Mouse (Mus musculus): ENCODE measurements around the gene Runx1. TPM values are rescaled to one million over a fixed set of nuclear protein-coding genes. Genes with fewer than 3 reads are reported as not detected.

The Runx1 gene
- polyA plus RNA-seq, 1 experiment, result 2.4 TPM

DNA sequence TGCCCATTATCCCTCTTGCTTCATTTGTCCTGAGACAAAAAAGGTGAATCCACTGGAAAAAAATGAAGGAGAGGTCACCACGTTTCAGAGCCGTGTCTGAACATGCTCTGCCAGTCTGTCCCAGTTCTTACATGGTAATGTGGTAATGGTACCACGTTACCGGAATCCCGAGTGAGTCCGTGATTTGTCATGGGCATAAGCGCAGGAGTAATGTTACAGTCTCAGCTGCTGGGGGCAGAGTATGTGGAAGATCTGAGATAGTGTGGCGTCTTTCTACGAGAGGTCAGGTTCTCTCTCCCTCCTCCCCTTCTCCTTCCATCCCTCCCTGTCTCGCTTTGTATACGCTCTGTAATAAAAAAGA, 216.3 kb downstream of the Runx1 start:
- Histone ChIP-seq H3K9ac (ENCODE audit: low read depth, poor library complexity, severe bottlenecking) (no peak overlapping the region), H3K9me3 (replicated peaks; ENCODE audit: control insufficient read depth, insufficient read depth, low read length, poor library complexity, severe bottlenecking) (no peaks in the 10 kb centered on the region), H3K27ac (ENCODE audit: insufficient read depth, low read length) (no peak overlapping the region), H3K27me3 (ENCODE audit: control insufficient read depth, insufficient read depth, low read length, poor library complexity, severe bottlenecking) (no peaks in the 10 kb centered on the region), H3K4me3 (ENCODE audit: low read depth, low read length) (no peak overlapping the region), H3K4me1 (ENCODE audit: control insufficient read depth, insufficient read depth, low read length) (no peaks in the 10 kb centered on the region), H3K36me3 (ENCODE audit: control insufficient read depth, insufficient read depth, low read length, poor library complexity, severe bottlenecking) (no peaks in the 10 kb centered on the region)
- TF ChIP-seq EP300 (IDR thresholded peaks at IDR 0.05; ENCODE audit: insufficient read depth, low read depth, low read length) (no peak), POLR2A (IDR thresholded peaks at IDR 0.05; ENCODE audit: insufficient read depth, low read length) (no peak), CTCF (IDR thresholded peaks at IDR 0.05; ENCODE audit: low read depth, low read length) (no peak)

DNA sequence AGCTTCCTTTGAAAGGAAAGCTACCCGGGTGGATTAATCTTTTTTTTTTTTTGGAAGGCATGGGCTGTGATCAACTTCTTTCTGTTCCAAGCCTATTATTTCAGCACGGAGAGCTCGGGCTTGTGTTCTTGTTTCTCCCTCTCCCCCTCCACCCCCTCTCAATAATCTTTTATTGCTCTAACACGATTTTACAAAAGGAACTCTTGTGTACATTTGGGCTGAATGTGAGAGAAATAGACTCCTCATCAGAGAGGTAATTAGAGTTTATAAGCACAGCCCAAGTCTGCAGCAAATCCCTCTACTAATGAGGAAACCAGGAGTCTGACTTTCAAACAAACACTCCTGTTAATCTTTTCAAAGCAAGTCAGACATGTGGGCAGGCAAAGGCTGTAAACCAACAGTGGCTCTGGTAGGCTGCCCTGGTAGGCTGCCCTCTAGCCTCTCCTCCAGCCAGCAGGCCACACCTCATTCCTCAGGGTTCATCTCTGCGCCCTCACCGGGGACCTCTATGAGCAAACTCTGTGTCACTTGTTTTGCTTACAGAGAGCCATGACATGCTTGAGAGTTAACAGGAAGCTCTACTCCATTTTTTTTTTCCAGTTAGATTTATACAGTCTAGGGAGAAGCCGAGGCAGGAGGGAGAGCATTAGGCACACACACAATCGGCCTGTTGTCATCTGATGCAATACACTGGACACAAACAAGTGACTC, 216.8 kb downstream of the Runx1 start:
- Histone ChIP-seq H3K36me3 (ENCODE audit: control insufficient read depth, insufficient read depth, low read length, poor library complexity, severe bottlenecking) (no peaks in the 10 kb centered on the region), H3K4me1 (ENCODE audit: control insufficient read depth, insufficient read depth, low read length) (no peaks in the 10 kb centered on the region), H3K27me3 (ENCODE audit: control insufficient read depth, insufficient read depth, low read length, poor library complexity, severe bottlenecking) (no peaks in the 10 kb centered on the region), H3K4me3 (ENCODE audit: low read depth, low read length) (no peak overlapping the region), H3K9ac (ENCODE audit: low read depth, poor library complexity, severe bottlenecking) (no peak overlapping the region), H3K27ac (ENCODE audit: insufficient read depth, low read length) (no peak overlapping the region), H3K9me3 (replicated peaks; ENCODE audit: control insufficient read depth, insufficient read depth, low read length, poor library complexity, severe bottlenecking) (no peaks in the 10 kb centered on the region)
- no peak for TF ChIP-seq CTCF (IDR thresholded peaks at IDR 0.05; ENCODE audit: low read depth, low read length)
- no peak for TF ChIP-seq POLR2A (IDR thresholded peaks at IDR 0.05; ENCODE audit: insufficient read depth, low read length)
- no peak for TF ChIP-seq EP300 (IDR thresholded peaks at IDR 0.05; ENCODE audit: insufficient read depth, low read depth, low read length)

DNA sequence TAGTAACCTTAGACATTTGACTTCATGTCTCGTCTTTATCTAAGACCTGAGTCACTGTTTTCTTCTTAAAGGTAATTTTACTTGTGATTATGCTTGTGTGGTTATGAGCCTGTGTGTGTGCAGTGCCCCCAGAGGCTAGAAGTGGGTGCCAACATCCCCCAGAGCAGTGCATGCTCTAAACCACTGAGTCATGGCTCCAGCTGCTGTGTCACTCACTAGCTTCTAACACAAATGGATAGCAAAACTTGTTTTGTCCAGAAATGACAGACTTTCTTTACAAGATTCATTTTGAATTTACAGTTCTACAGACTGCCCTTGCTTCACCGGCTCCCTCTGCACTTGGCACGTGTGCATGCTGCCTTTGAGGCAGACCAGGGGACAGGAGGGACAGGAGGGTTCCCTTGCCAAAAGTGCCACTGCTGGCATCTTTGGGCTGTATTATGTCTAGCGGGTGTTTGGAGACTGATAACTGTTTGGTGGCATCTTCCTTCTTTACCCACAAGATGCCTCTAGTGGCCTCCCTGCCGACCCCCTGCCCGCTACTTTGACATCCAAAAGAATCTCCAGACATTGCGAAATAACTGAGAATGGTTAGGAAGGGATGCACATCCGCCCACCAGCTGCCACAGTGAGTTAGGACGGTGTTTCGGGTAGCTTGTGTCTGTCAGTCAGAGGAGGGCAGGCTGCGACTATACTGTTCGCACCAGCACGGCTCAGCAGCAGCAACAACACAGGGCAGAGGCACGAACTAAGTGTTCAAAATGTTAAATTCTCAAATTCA, 217.6 kb downstream of the Runx1 start:
- no peak for TF ChIP-seq POLR2A (IDR thresholded peaks at IDR 0.05; ENCODE audit: insufficient read depth, low read length)
- TF ChIP-seq EP300 (IDR thresholded peaks at IDR 0.05; ENCODE audit: insufficient read depth, low read depth, low read length), result no peak
- TF ChIP-seq CTCF (IDR thresholded peaks at IDR 0.05; ENCODE audit: low read depth, low read length), result no peak
- Histone ChIP-seq H3K36me3 (ENCODE audit: control insufficient read depth, insufficient read depth, low read length, poor library complexity, severe bottlenecking) (no peaks in the 10 kb centered on the region), H3K4me3 (ENCODE audit: low read depth, low read length) (no peak overlapping the region), H3K9me3 (replicated peaks; ENCODE audit: control insufficient read depth, insufficient read depth, low read length, poor library complexity, severe bottlenecking) (no peaks in the 10 kb centered on the region), H3K4me1 (ENCODE audit: control insufficient read depth, insufficient read depth, low read length) (no peaks in the 10 kb centered on the region), H3K27me3 (ENCODE audit: control insufficient read depth, insufficient read depth, low read length, poor library complexity, severe bottlenecking) (no peaks in the 10 kb centered on the region), H3K27ac (ENCODE audit: insufficient read depth, low read length) (no peak overlapping the region), H3K9ac (ENCODE audit: low read depth, poor library complexity, severe bottlenecking) (no peak overlapping the region)

DNA sequence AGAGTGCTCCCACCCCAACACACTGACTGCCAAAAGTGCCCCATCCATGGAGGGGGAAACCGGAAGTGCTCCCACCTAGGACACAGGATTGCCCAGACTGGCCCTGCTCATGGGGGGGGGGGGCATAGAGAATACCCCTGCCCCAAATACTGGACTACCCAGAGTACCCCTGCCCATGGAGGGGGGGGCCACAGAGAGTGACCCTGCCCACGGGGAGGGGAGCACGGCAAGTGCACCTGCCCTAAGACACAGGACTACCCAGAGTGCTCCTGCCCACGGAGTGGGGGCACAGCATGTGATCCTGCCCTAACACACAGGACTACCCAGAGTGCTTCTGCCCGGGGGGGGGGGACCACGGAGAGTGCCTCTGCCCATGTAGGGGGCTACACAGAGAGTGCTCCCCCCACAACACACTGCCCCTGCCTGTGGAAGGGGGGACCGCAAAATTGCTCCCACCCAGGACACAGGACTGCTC, 219.4 kb downstream of the Runx1 start:
- Histone ChIP-seq H3K9ac (ENCODE audit: low read depth, poor library complexity, severe bottlenecking) (no peak overlapping the region), H3K27me3 (ENCODE audit: control insufficient read depth, insufficient read depth, low read length, poor library complexity, severe bottlenecking) (no peaks in the 10 kb centered on the region), H3K9me3 (replicated peaks; ENCODE audit: control insufficient read depth, insufficient read depth, low read length, poor library complexity, severe bottlenecking) (no peaks in the 10 kb centered on the region), H3K27ac (ENCODE audit: insufficient read depth, low read length) (no peak overlapping the region), H3K4me1 (ENCODE audit: control insufficient read depth, insufficient read depth, low read length) (no peaks in the 10 kb centered on the region), H3K36me3 (ENCODE audit: control insufficient read depth, insufficient read depth, low read length, poor library complexity, severe bottlenecking) (no peaks in the 10 kb centered on the region), H3K4me3 (ENCODE audit: low read depth, low read length) (no peak overlapping the region; the same call in 1 of the 2 replicates)
- no peak for TF ChIP-seq POLR2A (IDR thresholded peaks at IDR 0.05; ENCODE audit: insufficient read depth, low read length)
- no peak for TF ChIP-seq CTCF (IDR thresholded peaks at IDR 0.05; ENCODE audit: low read depth, low read length)
- no peak for TF ChIP-seq EP300 (IDR thresholded peaks at IDR 0.05; ENCODE audit: insufficient read depth, low read depth, low read length)

DNA sequence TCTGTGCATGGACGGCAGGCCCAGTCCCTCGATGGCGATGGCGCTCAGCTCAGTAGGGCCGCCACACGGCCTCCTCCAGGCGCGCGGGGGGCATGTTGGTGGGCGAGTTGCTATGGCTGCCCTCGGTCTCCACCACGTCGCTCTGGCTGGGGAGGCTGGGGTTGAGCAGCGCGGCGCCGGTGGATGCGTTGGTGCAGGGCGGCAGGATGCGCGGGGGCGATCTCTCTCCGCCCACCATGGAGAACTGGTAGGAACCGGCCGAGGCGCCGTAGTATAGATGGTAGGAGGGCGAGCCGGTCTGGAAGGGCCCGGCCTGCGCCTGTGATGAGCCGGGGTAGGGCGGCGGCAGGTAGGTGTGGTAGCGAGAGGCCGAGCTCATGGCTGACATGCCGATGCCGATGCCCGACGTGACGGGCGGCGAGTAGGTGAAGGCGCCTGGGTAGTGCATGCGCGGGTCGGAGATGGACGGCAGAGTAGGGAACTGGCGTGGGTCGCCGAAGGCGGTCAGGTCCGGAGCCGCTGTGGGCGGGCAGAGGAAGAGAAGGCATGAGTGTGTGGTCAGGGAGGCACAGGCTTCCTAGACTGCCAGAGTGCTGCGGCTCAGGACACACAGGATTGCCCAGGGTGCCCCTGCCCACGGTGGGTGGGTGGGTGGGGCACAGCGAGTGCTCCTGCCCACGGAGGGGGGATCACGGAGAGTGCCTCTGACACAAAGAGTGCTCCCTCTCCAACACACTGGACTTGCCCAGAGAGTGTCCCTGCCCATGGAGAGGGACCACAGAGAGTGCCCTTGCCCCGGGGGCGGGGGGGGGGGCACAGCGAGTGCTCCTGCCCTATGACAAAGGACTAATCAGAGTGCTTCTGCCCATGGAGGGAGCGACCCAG, 220.1 kb downstream of the Runx1 start:
- no peak overlapping the region for H3K27ac ChIP-seq (ENCODE audit: insufficient read depth, low read length)
- peak overlapping the region; percentile 52 for H3K4me3 ChIP-seq (ENCODE audit: low read depth, low read length)
- H3K4me1 ChIP-seq (ENCODE audit: control insufficient read depth, insufficient read depth, low read length), result no peaks in the 10 kb centered on the region
- no peaks in the 10 kb centered on the region for H3K36me3 ChIP-seq (ENCODE audit: control insufficient read depth, insufficient read depth, low read length, poor library complexity, severe bottlenecking)
- H3K27me3 ChIP-seq (ENCODE audit: control insufficient read depth, insufficient read depth, low read length, poor library complexity, severe bottlenecking), result no peaks in the 10 kb centered on the region
- H3K9ac ChIP-seq (ENCODE audit: low read depth, poor library complexity, severe bottlenecking), result peak overlapping the region; percentile 51
- TF ChIP-seq EP300 (IDR thresholded peaks at IDR 0.05; ENCODE audit: insufficient read depth, low read depth, low read length), result no peak
- TF ChIP-seq CTCF (IDR thresholded peaks at IDR 0.05; ENCODE audit: low read depth, low read length), result no peak
- TF ChIP-seq POLR2A (IDR thresholded peaks at IDR 0.05; ENCODE audit: insufficient read depth, low read length), result no peak
- H3K9me3 ChIP-seq (replicated peaks; ENCODE audit: control insufficient read depth, insufficient read depth, low read length, poor library complexity, severe bottlenecking), result no peaks in the 10 kb centered on the region
